Mouse (Mus musculus): ENCODE results near the gene Tas1r2.

The Tas1r2 gene

DNA sequence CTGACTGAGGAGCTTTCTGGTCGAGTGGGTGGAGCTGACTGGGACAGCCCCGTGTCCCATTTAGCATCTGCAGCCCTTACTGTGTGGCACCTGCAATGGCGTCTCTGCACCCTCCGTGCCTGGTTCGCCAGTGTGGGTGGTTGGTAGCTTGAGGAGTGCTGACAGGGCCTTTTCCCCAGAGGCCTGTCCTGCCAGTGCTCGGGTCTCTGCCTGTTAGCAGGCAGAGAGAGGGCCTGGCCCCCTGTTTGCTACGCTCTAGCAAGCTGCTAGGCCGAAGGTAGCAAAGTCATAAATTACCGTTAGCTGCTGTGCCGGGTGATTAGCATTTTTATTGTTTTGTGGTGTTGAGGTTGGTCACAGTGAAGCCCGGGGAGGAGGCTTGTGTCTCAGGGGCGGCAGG lies 13.5 kb upstream of the Tas1r2 start:
- DNase-seq: no peak

- no peak for DNase-seq
Observed at GRCm38 (mm10) chr4:139640333-139640732, 13.0 kb upstream of the Tas1r2 start.

DNA sequence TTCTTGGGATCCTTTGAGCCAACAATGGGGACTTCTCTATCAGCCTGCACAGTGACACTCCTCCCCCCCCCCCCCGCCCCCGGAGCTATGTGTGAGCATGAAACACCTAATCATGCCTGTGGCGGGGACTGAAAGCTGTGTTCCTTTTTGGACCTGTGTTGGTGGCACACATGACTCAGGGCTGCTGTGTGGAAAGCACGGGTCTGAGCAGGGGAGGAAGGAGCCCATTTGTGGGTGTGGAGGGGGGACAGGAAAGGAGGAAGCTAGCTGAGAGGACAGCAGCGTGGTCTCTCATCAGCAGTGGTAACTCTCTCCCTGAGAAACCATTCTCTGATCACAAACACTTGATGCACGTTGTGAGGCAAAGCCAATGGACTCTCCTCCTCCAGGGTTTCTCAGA lies 12.6 kb upstream of the Tas1r2 start:
- no peak for DNase-seq

DNA sequence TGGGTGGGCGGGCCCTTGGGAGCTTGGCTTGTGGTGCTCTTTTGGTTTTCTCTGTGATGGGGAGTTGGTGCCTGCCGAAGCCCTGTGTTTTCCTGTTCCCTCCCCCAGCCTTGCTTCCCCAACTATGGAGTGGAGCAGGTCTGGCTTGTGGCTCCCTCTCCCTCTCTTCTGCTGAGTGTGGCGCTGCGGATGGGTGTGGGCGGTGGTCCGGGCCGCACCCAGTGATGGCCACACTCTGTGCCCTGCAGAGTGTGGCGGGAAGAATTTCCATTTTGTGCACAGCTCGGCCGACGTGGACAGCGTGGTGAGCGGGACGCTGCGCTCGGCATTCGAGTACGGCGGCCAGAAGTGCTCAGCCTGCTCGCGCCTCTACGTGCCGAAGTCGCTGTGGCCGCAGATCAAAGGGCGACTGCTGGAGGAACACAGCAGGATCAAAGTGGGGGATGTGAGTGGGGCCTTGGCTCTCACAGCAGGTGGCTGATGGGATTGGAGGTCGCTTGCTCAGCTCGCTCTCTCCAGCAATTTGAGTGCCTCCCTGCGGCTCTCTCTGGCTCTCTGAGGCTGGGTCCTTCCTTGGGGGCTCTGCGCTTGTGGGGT lies 11.4 kb upstream of the Tas1r2 start:
- peak; percentile 60 for DNase-seq

- DNase-seq: peak; percentile 89
Observed at GRCm38 (mm10) chr4:139643972-139644371, 9.4 kb upstream of the Tas1r2 start.

DNA sequence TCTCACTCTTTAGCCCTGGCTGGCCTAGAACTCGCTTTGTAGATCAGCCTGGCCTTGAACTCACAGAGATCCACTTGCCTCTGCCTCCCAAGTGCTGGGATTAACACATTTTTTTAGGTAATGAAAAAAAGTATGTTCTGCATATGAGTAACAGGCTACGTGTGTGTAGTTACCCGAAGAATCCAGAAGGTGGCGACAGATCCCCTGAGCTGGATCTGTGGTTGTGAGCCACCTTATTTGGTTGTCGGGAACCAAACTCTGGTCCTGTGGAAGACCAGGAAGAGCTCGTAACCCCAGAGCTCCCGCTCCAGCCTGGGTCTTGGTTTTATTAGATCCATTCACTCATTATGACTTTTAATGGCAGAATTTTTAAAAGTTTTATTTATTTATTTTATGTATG lies 6.4 kb upstream of the Tas1r2 start:
- no peak for DNase-seq

DNA sequence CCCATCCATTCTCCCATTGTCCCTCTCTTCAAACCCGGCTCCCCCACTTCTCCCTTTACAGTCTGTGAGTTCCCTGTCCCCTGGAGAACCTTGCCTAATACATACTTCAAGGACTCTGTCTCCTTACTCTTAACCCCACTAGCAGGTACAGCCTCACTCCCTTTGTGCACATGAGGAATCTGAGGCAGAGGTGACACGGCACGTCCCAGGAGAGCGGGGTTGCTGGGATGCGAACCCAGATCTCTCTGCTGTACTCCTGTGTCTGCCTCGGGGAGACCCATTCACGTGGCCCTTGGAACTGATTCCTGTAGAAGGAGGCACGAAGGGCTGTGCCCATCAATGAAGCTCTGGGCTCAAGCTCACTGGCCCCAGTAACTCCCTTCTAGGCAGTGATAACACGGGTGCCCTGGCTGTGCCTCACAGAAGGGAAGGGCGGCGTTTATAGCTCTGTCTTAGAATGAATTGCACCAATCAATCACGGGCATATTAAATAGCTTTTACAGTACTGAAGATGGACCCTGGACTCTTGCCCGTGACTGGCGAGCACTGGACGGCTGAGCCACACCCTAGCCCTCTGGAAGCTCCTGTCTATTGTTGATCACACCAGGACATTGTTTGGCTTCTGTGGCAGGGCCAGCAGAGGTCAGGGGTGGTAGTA lies 3.1 kb upstream of the Tas1r2 start:
- no peak for DNase-seq

GRCm38 (mm10) chr4:139650907-139651306 lies 2.4 kb upstream of the Tas1r2 start:
- DNase-seq: no peak

DNA sequence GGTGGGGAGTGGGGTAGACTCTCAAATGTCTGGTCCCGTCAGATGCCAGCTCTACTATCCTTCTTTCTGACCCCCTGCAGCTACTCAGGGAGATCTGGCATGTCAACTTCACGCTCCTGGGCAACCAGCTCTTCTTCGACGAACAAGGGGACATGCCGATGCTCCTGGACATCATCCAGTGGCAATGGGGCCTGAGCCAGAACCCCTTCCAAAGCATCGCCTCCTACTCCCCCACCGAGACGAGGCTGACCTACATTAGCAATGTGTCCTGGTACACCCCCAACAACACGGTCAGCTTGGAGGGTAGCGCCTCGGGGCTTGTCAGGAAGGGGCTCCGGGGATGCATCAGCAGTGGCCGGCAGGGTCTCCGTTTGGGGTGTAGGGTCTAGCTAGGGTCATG lies 8.6 kb downstream of the Tas1r2 start:
- no peak for DNase-seq

DNA sequence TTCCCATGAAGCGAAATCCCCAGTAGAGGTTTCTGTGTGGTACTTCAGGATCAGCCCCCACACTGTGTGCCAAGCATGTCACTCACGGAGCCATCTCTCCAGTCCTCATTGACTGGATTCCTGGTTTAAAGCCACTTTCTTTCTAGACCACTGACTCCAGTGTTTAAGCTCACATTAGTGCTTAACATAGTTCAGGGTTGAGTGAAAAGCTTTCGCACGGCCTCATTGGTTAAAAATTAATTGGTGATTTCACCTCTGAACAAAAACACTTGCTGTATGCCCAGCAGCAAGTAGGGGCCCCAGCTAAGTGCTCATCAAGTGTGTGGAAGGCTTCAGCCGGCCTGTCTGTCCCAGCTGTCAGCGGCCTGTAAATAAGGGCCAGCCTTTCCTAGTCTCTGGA lies 14.3 kb downstream of the Tas1r2 start:
- no peak for DNase-seq

DNA sequence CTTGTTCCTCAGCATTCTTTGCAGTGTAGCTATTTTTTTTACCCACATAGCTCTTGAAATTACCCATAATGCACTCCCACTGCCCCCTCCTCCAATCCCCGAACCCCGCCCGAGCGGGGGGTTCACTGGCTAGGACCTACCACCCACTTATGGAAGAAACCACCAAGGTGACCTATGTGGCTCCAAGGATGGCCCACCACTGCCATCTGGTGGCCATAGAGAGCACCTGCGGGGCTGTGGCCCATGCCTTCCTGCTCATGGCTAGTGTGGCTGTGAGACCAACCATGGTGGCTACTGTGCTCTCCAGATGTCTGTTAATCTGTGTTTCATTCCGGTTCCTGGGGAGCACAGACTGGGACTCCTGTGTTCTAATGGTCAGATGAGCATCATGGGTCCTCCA lies 16.5 kb downstream of the Tas1r2 start:
- DNase-seq: peak; percentile 75

DNA sequence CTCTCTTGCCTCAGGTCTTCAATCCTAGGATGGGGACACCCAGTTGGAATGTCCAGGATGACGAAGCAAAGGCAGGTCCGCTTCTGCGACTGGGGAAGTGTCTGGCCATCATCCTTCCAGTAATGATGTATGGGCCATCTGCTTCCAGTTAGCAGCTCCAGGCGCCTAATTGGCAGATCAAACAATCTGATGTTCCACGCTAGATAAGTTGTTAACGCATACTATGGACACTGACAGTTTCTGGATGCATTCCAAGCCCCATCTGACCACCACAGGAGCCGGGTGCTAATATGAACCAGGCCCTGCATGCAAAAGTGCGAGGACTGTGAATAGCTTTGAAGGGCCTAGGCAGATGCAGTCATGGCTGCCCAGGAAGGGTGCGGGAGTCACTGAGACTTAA lies 22.4 kb downstream of the Tas1r2 start:
- DNase-seq: no peak

- peak; percentile 15 for DNase-seq
Observed at GRCm38 (mm10) chr4:139683728-139684638, 30.6 kb downstream of the Tas1r2 start.

DNA sequence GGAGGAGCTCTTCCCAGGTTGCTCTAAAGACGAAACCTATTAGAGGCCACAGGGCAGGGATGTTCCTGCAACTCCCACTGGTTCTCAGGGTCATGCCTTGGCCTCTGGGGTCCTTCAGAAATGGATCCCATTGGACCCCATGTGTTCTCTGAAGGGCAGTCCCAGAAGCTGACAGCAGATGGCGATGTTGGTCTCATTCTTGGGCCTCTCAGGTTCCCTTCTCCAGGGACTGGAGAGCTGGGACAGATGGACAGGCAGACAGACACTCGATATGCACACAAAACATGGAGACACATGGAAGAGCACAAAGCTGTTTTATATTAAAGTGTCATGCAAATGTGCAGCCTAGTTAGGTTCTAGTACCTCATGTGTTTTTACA lies 31.3 kb downstream of the Tas1r2 start:
- peak; percentile 66 for DNase-seq

DNA sequence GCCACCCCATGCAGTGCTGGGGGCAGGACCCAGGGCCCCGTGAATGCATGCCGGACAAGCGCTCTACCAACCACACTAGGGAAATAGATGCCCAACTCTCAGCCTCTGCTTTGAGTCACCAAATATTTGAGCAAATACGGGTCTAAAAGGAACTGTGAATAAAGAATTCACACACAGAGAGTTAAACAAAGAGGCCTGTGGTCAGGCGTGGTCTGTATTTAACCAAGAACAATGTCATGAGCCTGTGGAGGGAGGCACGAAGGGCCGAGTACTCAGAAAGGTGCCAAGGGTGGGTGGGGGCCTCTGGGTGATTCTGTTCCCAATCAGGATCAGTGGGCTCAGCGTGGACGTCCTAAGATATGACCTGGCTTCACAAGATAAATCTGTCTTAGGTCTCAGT lies 34.7 kb downstream of the Tas1r2 start:
- DNase-seq: no peak

DNA sequence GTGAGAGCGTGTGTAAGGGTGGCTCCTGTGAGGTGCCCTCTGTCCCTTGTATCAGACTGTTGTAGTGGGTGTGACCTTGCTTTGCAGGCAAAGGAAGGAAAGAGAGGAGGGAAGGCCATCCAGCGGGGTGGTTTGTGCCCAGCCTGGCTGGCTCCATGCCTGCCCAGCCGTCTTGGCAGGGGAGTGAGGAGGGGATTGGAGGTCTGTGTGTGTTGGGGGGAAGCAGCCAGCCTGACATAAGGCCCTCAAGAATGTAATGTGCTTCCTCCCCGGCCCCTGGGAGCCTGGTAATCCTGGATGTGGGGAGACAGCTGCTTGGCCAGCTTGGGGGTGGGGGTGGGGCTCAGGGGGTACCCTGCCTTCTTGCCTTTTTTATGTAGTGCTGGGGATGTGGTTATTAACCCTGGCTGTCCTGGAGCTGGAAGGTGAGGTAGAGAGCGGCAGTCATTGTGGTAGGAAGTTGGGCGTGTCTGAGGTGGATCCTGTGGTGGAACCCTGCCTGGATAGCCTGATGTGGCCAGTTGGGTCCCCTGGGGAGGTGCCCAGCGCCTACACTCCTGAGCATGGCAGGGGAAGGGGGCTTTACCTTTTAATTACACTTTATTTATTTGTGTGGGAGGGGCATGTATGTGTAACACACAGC lies 36.4 kb downstream of the Tas1r2 start:
- no peak for DNase-seq

DNA sequence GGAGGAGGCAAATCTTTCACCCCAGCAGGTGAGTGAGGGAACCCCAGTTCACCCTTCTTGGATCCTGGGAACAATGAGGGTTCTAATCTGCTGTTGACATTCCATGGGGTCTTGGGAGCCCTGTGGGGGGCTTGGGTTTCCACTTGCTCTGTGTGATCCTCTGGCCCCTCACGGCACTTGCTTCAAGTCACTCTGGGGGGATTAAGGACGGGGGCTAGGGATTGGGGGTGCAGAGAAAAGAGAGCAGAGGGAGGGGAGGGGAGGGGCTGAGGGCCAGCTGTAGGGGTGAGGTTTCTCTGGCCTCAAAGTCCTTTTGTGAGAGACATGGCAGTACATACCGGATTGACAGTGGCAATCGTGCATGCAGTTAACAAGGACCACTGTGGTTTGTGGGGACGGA lies 40.0 kb downstream of the Tas1r2 start:
- DNase-seq: no peak

GRCm38 (mm10) chr4:139697755-139698154 lies 44.4 kb downstream of the Tas1r2 start:
- DNase-seq: no peak

- DNase-seq: no peak
Observed at GRCm38 (mm10) chr4:139698602-139699001, 45.3 kb downstream of the Tas1r2 start.

- no peak for DNase-seq
Observed at GRCm38 (mm10) chr4:139702914-139703313, 49.6 kb downstream of the Tas1r2 start.

GRCm38 (mm10) chr4:139703468-139703867 lies 50.1 kb downstream of the Tas1r2 start:
- peak; percentile 50 for DNase-seq

- no peak for DNase-seq
Observed at GRCm38 (mm10) chr4:139705986-139706385, 52.6 kb downstream of the Tas1r2 start.
